Mouse (Mus musculus): ENCODE measurements around the gene Ttc32.

Gene Ttc32

DNA sequence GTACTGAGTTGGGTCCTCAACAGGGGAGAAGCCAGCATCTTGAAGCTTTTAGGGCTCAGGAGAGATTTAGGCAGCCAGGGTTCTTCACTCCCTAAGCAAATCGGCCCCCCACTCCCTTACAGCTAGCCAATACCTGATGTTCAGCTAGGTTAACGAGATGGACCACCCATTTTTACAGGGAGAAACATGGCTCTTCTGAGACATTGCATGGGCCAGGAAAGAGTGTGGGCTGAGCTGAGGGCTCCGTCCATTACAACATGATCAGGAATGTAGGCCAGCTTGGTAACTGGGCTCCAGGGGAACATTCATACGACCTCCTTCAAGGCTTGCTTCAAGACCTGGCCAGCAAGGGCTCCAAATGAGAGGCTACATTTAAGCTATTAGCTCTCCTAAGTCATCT is 16.9 kb downstream of the Ttc32 start:
- DNase-seq (ENCODE audit: low read depth, low spot score): no peak

DNA sequence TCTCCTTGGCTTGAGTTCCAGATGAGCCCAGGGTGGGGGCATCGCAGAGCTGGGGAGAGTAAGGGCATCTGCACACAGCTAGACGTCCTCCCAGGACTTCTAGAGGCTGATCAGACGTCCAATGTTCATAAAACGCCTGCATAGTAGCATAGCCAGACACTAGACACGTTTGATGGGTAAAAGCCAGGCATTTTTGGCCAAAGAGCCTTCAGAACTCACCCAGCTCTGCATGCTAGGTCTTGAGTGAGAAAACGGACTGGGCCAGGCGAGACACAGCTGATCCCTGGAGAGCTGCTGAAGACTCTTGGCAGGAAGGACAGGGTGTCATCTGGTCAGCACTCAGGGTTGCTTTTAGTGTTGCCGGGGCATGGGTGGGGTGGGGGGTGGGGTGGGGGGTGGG is 18.3 kb downstream of the Ttc32 start:
- DNase-seq (ENCODE audit: low read depth, low spot score): no peak

DNA sequence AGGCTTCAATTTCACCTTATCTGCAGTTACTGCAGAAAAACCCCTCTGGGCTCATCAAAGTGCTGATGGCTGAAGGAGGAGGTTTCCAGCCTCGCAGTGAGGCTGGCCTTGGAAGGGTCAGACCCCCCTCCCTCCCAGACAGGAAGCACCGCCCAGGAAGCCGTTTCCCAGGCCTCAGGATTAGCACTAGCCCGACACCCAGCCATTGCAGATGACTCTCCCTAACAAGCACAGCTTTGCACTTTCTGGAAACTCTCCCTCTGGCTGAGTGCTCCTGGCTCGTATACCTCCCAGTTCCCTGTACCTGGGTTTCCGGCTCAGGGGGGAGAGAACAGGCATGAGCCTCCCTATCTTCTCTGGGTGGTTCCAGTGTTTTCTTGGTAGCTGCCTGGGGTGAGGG is 21.0 kb downstream of the Ttc32 start:
- no peak for DNase-seq (ENCODE audit: low read depth, low spot score)

DNA sequence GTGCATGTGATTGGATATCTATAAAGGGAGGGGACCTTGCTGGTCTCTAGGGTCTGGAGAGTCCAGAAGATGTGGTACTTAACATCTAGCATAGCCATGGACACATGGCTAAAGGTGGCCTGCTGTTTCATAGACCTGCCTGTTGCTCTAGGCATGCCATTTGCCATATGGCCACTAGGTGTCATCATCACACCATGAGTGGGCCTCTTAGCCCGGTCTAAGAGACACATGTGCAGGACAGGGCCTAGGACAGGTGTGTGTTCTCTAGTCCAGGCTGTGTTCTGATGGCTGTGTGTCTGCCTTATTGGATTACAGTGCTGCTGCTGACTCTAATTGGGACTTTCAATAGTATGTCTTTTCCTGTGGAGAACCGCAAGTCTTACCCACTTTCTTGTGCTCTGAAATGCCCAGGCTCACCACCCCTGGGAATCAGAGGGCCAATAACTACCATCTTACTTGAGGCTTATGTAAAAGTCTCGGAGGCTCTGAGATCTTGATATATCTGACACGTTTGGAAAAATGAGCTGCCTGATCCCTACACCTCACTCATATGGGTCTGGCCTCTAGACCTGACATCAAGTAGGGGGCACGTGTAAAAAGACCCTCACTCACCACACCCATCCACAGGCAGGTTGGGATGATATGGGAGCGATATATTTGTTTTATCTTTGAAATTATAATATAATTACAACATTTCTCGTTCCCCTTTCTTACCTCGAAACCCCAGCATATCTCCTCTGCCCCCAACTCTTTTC is 22.5 kb downstream of the Ttc32 start:
- no peak for DNase-seq (ENCODE audit: low read depth, low spot score)

DNA sequence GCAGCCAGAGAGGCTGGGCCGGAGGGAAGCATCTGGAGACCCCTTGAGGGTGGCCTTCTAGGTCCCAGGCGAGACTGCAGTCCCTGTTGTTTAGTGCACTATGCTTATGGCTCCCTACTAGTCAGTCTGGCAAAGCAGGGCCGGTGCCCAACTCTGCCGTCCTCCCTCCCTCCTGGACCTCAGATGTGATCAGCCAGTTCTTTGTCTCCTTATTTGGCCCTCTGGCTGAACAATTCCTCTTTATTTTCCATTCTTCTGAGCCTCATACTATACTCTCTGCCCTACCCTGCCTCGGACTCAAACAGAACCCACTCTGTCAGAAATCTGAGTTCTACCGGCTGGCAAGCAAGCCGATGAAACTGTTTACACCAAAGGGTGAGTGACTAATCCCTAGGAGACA is 23.5 kb downstream of the Ttc32 start:
- DNase-seq (ENCODE audit: low read depth, low spot score): no peak

DNA sequence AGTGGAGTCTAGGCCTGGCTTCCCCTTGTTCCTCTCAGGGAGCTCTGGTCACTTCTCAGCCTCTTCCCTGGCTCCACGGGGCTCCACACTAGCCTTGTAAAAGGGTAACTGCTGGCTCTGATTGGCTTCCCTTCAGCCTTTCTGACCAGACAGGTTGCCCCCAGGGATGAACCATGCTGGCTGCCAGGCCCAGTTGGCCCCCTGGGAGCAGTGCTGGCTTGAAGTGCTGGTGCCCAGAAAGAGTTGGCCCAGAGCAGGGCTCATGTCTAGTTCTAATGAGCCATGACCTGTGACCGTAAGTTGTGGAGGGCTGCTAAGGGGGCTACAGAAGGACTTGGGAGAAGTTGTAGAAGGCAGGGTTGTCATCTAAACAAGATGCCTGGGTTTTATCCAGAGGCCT is 24.2 kb downstream of the Ttc32 start:
- no peak for DNase-seq (ENCODE audit: low read depth, low spot score)

DNA sequence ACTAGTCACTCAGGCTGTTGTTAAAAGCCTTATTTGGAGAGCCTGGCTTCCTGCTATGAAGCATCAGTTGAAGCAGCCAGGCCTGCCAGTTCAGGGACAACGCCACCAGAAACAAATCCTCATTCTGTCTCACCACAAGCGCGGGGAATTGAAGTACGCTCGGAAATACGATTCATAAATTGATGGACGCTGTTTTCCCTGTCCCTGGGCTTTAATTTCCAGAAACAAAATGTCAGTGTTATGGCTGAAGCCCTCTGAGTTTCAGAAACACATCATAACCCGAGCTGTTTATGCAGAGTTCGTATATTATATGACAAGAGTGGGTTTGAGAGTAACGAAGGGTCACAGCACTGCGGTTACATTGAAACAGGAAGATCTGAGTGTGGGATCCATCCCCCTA is 25.5 kb downstream of the Ttc32 start:
- DNase-seq (ENCODE audit: low read depth, low spot score): no peak

DNA sequence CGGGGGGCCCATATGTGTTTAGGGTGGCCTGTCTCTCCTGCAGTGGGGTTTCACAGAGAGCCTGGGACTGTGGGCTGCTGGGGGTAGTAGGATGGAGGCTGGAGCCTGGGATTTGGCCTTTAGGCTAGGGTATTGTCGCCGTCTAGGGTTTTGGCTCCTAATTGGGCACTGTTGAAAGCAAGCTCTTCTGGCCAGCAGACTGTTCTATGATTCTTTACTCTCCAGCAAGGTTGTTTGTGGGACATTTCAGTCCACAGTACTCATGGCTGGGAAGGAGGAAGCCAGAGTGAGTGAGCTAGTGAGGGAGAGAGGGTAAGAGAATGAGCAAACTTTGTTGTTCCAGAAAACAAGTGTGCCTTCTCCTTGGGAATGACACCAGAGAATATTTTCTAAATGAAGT is 29.7 kb downstream of the Ttc32 start:
- DNase-seq (ENCODE audit: low read depth, low spot score): no peak

DNA sequence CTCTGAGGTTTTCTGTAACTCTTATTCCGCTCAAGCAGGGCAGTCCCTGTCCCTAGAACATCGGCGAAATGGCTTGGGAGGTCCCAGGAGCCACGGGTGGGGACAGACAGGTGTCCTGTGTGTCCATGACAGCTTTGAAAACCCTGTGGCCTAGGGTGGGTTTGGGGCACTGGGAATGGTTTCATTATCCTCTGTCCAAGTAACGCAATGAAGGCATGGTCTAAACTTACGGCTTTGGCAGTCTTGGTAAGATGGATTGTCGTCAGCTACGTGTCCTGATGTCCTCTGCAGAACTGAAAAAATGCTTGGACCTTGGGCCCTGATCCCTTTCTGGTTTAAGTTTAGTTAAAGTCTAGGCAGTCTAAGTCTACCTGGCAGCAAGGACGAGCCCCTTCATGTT is 30.2 kb downstream of the Ttc32 start:
- no peak for DNase-seq (ENCODE audit: low read depth, low spot score)

DNA sequence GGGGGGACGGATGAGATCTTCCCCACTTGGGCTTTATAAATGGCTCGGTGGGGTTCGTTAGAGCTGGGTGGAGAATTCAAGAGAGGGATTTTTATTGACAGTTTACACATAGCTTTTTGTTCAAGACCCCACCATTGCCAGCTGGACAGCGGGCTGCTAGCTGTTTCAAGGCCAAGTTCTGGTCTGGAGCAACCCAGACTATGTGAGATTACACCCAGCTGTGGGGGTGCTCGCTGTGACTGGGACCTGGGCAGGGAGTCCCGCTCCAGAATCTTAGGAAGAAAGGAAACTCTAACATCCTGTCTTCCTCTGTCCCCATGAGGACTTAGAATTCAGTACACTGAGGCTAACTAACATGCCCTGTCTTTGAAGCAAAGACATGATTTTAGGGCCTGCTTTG is 33.8 kb downstream of the Ttc32 start:
- DNase-seq (ENCODE audit: low read depth, low spot score): no peak

DNA sequence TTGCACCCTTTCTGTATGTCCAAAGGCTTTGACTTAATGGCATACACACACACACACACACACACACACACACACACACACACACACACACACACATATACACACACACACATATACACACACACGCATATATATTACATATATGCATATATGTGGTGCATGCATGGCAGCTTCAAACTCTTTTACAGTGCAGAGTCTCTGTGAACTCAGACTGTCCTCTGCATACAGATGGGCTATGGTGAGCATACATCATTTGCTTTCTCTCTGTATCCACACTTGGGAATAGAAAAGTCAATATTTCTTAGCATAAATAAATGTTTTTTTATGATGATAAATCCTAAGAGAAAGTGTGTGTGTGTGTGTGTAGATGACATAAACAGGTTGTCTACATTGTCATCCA is 41.3 kb downstream of the Ttc32 start:
- DNase-seq (ENCODE audit: low read depth, low spot score): no peak

DNA sequence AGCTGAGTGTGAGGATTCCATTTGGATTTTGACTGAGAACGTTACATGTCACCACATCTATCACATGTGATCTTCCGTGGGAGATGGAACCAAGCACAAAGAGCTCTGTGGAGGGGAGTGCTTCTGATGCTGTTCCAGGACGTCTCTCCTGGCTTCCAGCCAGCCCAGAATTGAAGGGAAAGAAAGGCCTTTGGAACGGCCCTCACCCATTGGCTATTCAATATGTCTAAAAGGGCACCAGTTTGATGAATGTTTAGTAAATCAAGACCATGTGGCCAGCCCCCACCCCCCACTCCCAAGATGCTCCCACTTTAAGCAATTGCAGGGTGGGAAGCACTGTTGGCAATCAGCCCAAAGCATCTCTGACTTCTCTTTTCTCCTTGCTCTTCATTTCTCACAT is 41.7 kb downstream of the Ttc32 start:
- no peak for DNase-seq (ENCODE audit: low read depth, low spot score)

DNA sequence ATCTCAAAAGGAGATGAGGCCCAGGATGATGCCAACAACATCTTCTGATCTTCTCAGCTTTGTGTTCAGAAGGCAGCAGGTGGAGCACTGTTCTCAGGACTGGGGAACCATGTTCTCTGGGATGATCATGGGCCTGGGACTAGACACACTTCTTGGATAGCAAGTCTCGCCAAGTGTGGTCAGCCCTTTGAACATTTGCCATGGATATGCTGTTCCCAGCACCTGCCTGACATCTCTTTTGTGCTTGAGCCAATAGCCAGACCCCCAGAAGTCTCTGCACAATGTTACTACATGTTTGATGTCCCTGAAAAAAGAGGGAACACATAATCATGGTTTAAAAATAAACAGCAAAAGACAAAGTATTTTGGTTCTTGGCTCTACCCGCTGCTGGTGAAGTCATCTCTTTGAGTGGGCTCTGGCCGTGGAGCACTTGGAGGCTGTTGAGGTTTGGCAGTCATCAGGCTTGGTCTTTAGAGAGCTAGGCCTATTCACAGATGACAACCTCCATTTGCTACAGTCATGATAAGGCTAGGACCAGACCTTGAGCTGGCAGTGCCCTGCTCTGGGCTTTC is 47.8 kb downstream of the Ttc32 start:
- no peak for DNase-seq (ENCODE audit: low read depth, low spot score)

DNA sequence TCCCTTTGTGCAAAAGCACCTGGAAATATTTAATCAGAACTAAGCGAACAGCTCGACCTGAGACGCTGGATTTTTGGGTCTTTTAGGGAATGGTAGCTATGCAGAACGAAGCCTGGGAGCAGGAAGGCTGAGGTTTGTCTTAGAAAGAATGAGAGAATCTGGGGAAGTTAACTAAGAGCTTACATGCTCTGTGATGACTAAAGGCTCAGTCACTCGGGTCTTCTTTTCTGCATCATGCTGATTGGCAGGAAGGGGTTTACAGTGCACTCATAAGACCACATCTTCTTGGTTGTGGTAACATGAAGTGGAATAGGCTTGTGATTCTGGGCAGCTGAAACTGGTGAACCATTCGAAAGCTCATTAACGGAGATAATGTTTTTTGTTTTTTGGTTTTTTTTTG is 60.4 kb downstream of the Ttc32 start:
- no peak for DNase-seq (ENCODE audit: low read depth, low spot score)
